Mouse (Mus musculus) layer of hippocampus, adult 11-12 months (tissue): ENCODE data around the gene Sbk2.
"Not testable (repeated sequence)": the region's sequence is repeated elsewhere in the genome, so short reads cannot be mapped to it uniquely, and the experiment has no call there.

Experiments used
- DNase-seq: peaks from one replicate; pipeline ENCODE4 v3.0.0; 2022; ENCODE audit warnings: low spot score

Gene Sbk2

DNA sequence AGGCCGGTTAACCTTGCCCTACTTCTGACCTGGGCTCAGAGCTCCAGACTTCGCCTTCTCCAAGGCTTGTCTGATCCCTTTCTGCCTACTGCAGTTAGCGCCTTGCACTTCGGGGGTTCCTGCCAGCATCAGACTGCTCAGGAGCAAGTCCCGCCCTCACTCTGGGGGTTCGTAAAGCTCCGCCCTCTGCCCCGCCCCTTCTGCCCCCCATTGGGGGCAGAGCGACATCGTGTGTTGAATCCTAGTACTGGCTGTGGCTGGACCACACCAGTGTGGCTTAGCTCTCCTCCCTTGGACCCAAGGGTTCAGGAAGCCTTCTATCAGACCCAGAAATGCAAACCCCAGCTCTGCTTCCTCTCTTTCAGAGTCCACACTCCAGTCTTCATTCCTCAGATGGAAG is at the start of gene Sbk2:
Sbk2 (minus strand) TSS at position 135 of the 400 bp plus-strand sequence.
- peak; percentile 78 for DNase-seq

DNA sequence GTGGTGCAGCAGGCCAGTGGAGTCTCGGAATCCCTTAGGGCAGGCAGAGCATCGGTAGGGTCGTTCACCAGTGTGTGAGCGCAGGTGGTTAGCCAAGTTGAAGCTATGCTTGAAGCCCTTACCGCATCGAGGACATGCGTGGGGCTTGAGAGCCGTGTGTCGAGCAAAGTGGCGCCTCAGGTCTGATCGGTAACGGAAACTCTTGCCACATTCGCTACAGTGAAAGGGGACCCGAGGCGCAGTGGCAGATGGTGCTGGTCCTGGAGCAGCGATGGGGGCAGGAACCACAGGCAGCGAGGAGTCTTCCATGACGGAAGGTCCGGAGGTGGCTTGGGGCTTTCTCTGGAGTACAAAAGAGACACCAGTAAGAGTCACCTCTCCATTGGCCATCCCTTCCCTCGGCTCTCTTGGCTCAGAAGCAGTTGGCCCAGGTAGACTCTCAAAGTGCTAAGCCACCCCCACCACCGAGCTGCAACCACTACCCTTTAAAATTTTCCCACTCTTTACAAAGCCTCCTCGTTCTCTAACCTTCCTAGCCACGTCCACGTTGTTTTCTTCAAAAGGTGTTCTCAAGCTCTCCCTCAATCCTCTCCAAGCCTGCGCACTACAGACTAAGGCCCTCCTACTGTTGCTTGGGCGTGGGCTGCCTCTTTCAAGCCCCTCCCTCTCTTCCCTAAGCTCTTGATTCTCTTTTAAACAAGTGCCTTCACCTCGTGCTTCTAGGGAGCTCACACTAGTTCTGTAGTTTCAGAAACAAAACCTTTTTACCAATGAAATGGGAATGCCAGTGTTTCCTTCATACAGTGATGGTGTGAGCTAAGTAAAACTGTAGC is 48.7 kb upstream of the Sbk2 start:
- peak; percentile 21 for DNase-seq

DNA sequence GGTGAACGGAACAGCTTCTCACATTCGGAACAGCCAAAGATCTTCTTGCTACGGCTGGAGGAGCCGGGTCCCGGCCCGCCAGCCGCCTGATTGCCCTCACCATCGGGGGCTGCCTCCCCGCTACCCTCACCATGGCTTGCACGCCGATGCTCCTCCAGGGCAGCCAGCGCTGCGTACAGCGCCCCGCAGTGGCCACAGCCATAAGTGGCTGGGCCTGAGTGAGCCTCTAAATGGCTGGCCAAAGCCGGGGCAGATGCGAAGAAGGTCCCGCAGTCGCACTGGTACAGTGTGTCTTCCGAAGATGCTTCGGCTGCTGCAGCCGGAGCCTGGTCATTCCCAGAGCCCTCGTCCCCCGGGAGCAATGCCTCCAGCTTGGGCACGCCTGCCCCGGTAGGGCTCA is 44.0 kb upstream of the Sbk2 start:
- no peak for DNase-seq

DNA sequence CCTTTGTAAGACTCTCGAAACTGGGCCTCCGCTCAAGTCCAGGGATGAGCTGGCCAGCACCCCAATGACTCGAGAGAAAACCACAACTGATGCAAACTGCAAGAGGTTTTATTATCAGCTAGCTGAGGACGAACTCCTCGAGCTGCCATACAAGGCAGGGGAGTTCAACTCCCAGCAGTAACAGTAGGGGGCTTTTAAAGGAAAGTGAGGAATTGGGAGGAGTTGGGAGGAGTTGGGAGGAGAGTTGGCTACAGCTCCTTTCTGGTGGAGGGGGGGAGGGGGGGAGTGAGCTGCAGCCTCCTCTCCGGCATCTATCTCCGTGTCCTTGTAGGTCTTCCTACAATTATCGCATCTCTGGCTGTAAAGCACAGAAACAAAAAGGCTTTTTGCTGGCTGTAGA is 38.7 kb upstream of the Sbk2 start:
- DNase-seq: not testable (repeated sequence)

DNA sequence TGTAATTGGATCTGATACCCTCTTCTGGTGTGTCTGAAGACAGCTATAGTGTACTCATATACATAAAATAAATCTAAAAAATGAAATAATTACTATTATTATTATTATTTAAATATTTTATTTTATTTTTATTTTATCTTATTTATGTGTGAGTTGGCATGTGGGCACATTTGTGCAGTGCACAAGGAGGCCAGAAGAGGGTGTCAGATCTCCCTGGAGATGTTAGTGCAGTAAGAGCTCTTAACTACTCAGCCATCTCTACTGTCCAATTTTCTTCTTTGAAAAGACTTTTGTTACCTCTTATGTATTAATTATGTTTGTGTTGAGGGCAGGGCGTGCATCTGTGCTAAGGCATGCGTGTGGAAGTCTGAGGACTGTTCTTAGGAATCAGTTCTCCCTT is 35.7 kb upstream of the Sbk2 start:
- no peak for DNase-seq

DNA sequence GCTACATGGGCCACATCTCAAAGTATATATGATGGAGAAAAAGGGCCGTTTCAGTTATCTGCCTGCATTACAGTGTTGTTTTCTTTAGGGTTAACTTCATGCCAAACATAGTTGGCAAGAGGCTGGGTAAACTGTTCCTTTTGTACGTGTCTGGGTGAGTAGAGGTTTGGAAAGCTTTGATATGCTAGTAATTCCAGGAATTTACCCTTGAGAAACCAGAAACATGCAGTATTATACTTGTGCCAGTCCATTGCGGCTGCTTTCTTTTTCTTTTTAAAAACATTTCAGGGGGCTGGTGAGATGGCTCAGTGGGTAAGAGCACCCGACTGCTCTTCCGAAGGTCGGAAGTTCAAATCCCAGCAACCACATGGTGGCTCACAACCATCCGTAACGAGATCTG is 32.7 kb upstream of the Sbk2 start:
- no peak for DNase-seq

- DNase-seq: peak; percentile 92
Observed at GRCm38 (mm10) chr7:4996003-4996895, 32.0 kb upstream of the Sbk2 start, which contains the start of gene Zfp579. TSS of gene Zfp579 (minus strand) at chr7:4996158.

DNA sequence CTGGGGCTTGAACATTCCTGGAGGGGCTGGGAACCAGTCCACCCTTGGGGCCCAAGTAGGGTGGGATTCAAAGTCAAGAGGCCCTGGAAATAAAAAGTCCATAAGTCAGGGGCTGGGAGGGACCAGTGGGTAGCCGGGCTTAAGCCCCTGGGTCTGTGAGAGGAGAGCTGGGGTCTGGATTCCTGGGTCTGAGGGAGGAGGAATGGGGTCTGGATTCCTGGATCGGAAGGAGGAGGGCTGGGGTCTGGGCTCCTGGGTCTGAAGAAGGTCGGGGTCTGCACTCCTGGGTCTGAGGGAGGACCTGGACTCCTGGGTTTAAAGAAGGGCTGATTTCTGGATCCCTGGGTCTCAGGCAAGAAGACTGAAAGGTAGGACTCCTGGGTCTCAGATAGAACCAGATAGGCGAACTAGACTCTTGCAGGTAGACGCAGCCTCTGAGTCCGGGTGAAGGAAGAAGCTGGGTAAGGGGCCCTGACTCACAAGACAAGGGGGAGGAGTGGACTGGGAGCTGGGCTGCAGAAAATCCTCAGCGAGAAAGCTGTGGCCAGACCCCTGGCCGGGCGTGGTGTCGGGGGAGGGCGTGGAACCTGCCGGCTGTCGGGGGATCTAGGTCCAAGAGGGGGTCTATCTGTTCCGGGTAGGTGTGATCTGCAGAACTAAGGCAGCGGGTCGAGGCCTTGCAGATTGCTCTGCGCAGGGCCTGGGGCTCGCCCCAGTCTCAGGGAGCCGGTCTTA is 31.2 kb upstream of the Sbk2 start:
- DNase-seq: no peak

DNA sequence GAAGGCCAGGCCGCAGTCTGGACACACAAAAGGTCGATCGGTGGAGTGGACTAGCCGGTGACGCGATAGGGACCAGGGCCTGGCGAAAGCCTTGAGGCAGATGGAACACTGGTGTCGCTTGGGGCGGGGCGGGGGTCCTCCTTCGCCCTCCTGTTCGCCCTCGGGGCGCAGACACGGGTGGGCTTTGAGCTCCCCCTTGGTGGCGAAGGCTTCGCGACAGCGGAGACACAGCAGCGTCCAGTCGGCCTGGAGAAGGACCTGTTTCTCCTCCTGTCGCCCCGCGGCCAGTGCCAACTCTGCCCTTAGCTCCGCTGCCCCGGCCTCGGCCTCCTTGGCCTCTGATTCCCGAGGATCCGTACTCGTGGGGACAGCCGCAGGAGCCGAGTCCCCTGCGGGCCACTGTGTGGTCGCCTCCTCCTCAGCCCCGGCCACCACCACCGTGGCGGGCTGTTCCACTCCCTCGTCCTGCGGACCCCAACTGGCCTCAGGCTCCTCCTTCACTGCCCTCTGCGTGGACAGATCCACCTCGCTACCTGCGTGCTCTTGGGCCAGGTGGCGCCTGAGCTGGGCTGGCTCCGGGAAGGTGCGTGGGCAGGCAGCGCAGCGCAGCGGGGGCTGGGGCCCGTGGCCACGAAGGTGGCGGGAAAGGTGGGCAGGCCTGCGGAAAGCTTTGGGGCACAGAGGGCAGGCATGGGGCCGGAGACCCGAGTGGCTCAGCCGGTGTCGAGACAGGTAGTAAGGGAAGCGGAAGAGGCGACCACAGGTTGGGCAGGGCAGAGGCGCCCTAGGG is 30.0 kb upstream of the Sbk2 start:
- DNase-seq: no peak

GRCm38 (mm10) chr7:4993347-4993998 is 29.3 kb upstream of the Sbk2 start:
- no peak for DNase-seq

DNA sequence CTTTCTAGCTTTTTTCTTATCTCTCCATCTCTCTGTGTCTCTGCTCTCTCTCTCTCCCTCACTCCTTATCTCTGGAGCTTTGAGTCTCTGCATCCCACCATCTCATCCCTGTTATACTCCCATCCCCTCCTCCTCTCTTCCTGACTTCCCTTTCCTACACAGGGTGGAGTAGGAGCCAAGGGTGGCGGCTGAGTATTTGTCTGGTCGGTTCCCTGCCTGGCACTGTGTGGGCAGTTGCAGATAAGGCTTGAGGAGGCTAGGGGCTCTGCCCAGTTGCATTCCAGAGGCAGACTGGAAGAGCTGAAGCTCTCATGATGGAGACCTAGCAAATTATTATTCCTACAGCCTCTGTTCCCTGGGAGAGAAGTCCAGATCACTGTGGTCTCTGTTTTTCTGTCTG is 24.0 kb upstream of the Sbk2 start:
- DNase-seq: no peak

DNA sequence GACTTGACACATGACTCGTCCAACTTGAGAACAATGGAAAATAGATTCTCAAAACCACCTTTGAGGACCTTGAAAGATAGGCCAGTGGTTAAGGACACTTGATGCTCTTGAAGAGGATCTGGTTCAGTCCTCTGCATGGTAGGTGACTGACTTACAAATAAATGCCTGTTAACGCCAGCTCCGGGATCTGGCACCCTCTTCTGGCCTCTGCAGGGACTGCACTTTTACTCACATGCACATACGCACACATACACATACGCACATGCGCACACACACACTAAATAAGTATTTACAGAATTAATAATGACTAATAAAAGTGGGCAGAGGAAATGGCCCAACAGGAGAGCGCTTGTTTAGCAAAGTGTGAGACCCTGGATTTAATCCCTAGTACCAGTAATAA is 12.6 kb upstream of the Sbk2 start:
- DNase-seq: no peak

DNA sequence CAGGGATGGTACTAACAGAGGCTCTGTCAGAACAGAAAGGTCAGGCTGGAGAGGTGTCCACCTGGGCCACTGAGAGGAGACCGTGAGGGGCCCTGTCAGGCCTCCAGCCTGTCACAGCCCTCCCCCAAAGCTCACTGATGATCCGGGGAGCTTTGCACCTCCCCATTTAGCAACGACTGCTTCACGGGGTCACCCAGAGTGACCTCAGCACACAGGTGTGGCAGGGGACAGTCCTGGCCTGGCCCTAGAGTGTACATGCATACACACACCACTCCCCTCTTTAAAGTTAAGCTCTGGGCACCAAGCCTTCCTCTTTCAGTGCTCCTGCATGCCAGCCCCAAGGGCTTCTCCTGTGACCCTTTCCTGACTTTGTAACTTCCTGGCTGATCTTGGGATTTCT is 11.2 kb upstream of the Sbk2 start:
- no peak for DNase-seq

GRCm38 (mm10) chr7:4972321-4973047 is 8.3 kb upstream of the Sbk2 start:
- DNase-seq: peak; percentile 15

- no peak for DNase-seq
Observed at GRCm38 (mm10) chr7:4971710-4972109, 7.5 kb upstream of the Sbk2 start.

- DNase-seq: no peak
Observed at GRCm38 (mm10) chr7:4971068-4971467, 6.9 kb upstream of the Sbk2 start, which contains the start of gene Sbk3. TSS of gene Sbk3 (minus strand) at chr7:4971168.

GRCm38 (mm10) chr7:4964988-4965387 is 782 bp upstream of the Sbk2 start:
- DNase-seq: no peak

DNA sequence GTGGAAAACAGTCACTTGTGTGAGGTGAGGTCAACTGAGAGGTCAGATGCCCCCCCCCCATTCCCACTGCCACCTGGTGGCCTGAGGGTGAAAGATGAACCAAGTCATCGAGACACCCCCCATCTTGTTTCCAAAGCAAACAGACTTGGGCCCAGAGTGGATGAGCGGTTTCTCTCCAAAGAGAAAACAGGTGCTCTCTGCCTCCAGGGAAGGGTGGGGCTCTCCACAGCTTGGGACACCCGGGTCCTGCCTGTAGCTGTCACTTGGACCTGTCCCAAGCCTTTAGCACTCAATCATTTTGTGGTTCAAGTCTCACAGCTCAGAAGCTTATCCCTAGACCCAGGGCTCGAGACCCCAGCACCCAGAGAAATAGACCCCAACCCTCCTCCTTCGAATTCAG is 679 bp downstream of the Sbk2 start:
- no peak for DNase-seq

- no peak for DNase-seq
Observed at GRCm38 (mm10) chr7:4957361-4957760, 6.8 kb downstream of the Sbk2 start.

DNA sequence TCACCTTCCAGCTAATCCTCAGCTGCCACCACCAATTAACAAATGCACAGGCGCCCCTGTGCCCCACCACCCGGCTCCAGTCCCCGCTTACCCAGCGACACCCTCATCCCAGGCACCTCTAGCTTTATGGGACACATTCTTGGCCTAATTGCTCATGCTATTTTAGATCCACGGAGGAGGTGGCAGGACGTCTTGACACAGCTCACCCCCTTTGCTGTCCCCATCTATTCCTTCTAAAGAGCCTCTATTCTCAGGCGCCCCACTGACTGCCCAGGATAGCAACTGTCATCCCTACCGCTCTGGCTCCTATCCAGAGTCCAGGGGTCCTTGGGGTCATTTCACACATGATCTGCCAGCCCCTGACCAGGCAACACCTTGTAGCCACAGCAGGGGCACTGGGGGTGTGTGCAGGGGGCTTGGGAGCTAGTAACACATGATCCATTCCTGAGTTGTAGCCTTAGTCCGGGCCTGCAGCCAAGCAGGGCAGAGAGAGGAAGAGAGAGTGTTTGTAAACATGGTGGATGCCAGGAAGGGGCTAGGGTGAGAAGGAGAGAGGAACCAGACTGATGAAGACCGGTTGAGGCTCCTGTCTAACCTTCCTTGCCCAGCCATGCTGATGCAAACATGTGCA is 10.3 kb downstream of the Sbk2 start:
- no peak for DNase-seq
